Mouse (Mus musculus): ENCODE results near the gene Def8. TPM values are rescaled to one million over a fixed set of nuclear protein-coding genes. Genes with fewer than 3 reads are reported as not detected.

Gene Def8
- total and polyA plus RNA-seq, 3 experiments: 17.9 to 22.4 (median 19.9) TPM

- TF ChIP-seq USF1 (IDR thresholded peaks at IDR 0.05; ENCODE audit: low read depth, low read length) (no peak), SIN3A (IDR thresholded peaks at IDR 0.05; ENCODE audit: low read length) (peak; percentile 46), GABPA (IDR thresholded peaks at IDR 0.05; ENCODE audit: insufficient replicate concordance, low read depth, low read length) (peak; percentile 24; the same call in 1 of the 2 replicates), POLR2AphosphoS2 (IDR thresholded peaks at IDR 0.05; ENCODE audit: low read depth, low read length) (0 out of 2 replicates have a peak, but pooled peaks have one; percentile 52)
Observed at GRCm38 (mm10) chr8:123442871-123443575, 19.7 kb downstream of the Def8 start (continued).

- Histone ChIP-seq H3K9me3 (replicated peaks; ENCODE audit: low read length) (peaks cover 7% of the 10 kb centered on the region), H3K27me3 (replicated peaks) (no peaks in the 10 kb centered on the region), H3K4me1 (ENCODE audit: control insufficient read depth in 1 of 2, insufficient read depth in 2 of 2) (peaks cover 10 to 13% of the 10 kb centered on the region in 2 experiments), H3K27ac (ENCODE audit: insufficient read depth, low read depth) (no peak overlapping the region), H3K36me3 (replicated peaks in 1 of 2; ENCODE audit: control insufficient read depth in 1 of 2, insufficient read depth in 1 of 2, low read length in 1 of 2) (peaks cover 0 to 22% of the 10 kb centered on the region in 2 experiments), H3K9ac (ENCODE audit: insufficient read depth, low read depth) (peak overlapping the region; percentile 79), H3K4me2 (ENCODE audit: insufficient read depth, low read depth, poor library complexity, severe bottlenecking) (peak overlapping the region; percentile 67), H3K79me2 (replicated peaks; ENCODE audit: control insufficient read depth, extremely low read depth, insufficient read depth, poor library complexity, severe bottlenecking) (no peaks in the 10 kb centered on the region), H3K4me3 (replicated peaks in 1 of 3; ENCODE audit: low read depth in 2 of 3, low read length in 2 of 3, poor library complexity in 1 of 3) (peak overlapping the region; percentile 57 to 83 (median 59))
- DNase-seq (ENCODE audit: extremely low read depth): peak; percentile 10
- dilution Hi-C loops (cut with MboI; ENCODE audit: extremely low pct_ligation_motif_present, extremely low pct_unique_long_range_greater_than_20kb, low sequenced_read_pairs) (no loop called here), in situ Hi-C loops (cut with MboI; ENCODE audit: low pct_ligation_motif_present, low pct_unique_long_range_greater_than_20kb, low sequenced_read_pairs) (no loop called here)
- no peak for TF ChIP-seq JUN (IDR thresholded peaks at IDR 0.05; ENCODE audit: insufficient read depth, low read depth, low read length)
- TF ChIP-seq ZNF384 (IDR thresholded peaks at IDR 0.05; ENCODE audit: low read depth, low read length): peak; percentile 88
- no peak; a peak in 1 of 4 replicates for TF ChIP-seq CTCF (conservative IDR thresholded peaks at IDR 0.05 in 1 of 2, IDR thresholded peaks at IDR 0.05 in 1 of 2; ENCODE audit: low read depth in 2 of 2, low read length in 2 of 2)
- peak; percentile 40; the same call in 1 of the 2 replicates for TF ChIP-seq SIN3A (IDR thresholded peaks at IDR 0.05; ENCODE audit: low read length)
- TF ChIP-seq MXI1 (IDR thresholded peaks at IDR 0.05; ENCODE audit: low read depth, low read length): 0 out of 2 replicates have a peak, but pooled peaks have one; percentile 2
- TF ChIP-seq POLR2AphosphoS2 (IDR thresholded peaks at IDR 0.05; ENCODE audit: low read depth, low read length): no peak
- no peak for TF ChIP-seq SMC3 (IDR thresholded peaks at IDR 0.05; ENCODE audit: low read depth, low read length)
- no peak for TF ChIP-seq TBP (conservative IDR thresholded peaks at IDR 0.05; ENCODE audit: low read depth, low read length)
- no peak for TF ChIP-seq IRF4 (IDR thresholded peaks at IDR 0.05; ENCODE audit: low read depth, low read length)
- no peak for TF ChIP-seq PAX5 (IDR thresholded peaks at IDR 0.05; ENCODE audit: low read length)
- TF ChIP-seq ZKSCAN1 (IDR thresholded peaks at IDR 0.05; ENCODE audit: borderline replicate concordance, low read depth, low read length): no peak
Observed at GRCm38 (mm10) chr8:123443576-123443921, 20.2 kb downstream of the Def8 start.

- peaks cover 7% of the 10 kb centered on the region for H3K9me3 ChIP-seq (replicated peaks; ENCODE audit: low read length)
- H3K4me3 ChIP-seq (replicated peaks in 1 of 3; ENCODE audit: low read depth in 2 of 3, low read length in 2 of 3, poor library complexity in 1 of 3): peak overlapping the region in 2 of 3 experiments; percentile 57 to 83
- in situ Hi-C loops (cut with MboI; ENCODE audit: low pct_ligation_motif_present, low pct_unique_long_range_greater_than_20kb, low sequenced_read_pairs): no loop called here
- H3K4me1 ChIP-seq (ENCODE audit: control insufficient read depth in 1 of 2, insufficient read depth in 2 of 2): peaks cover 10 to 13% of the 10 kb centered on the region in 2 experiments
- H3K4me2 ChIP-seq (ENCODE audit: insufficient read depth, low read depth, poor library complexity, severe bottlenecking): peak overlapping the region; percentile 67
- dilution Hi-C loops (cut with MboI; ENCODE audit: extremely low pct_ligation_motif_present, extremely low pct_unique_long_range_greater_than_20kb, low sequenced_read_pairs): no loop called here
- peaks cover 0 to 24% of the 10 kb centered on the region in 2 experiments for H3K36me3 ChIP-seq (replicated peaks in 1 of 2; ENCODE audit: control insufficient read depth in 1 of 2, insufficient read depth in 1 of 2, low read length in 1 of 2)
- H3K79me2 ChIP-seq (replicated peaks; ENCODE audit: control insufficient read depth, extremely low read depth, insufficient read depth, poor library complexity, severe bottlenecking): no peaks in the 10 kb centered on the region
- H3K9ac ChIP-seq (ENCODE audit: insufficient read depth, low read depth): peak overlapping the region; percentile 79
- no peak for TF ChIP-seq MXI1 (IDR thresholded peaks at IDR 0.05; ENCODE audit: low read depth, low read length)
- no peak for DNase-seq (ENCODE audit: extremely low read depth)
- no peaks in the 10 kb centered on the region for H3K27me3 ChIP-seq (replicated peaks)
- no peak overlapping the region for H3K27ac ChIP-seq (ENCODE audit: insufficient read depth, low read depth)
Observed at GRCm38 (mm10) chr8:123444131-123444530, 20.8 kb downstream of the Def8 start.
